Mouse (Mus musculus) MEL (cell line): ENCODE measurements around the gene Prkag3. TPM values are rescaled to one million over a fixed set of nuclear protein-coding genes. Genes with fewer than 3 reads are reported as not detected.

Experiments used
- DNase-seq: peaks from one replicate; pipeline ENCODE4 v3.0.0; 2011; ENCODE audit warnings: low read depth, low spot score
- H3K27ac ChIP-seq: 2 replicates; pipeline ENCODE4 v1.5.1; 2012; ENCODE audit warnings: low read depth, mild to moderate bottlenecking, control low read depth, low read length, moderate library complexity; ENCODE audit not compliant: control insufficient read depth
- H3K27me3 ChIP-seq, 2 experiments: fragments of 150-350 bp in 1 of 2; sonication (generic) in 1 of 2; 2 replicates each; pipeline ENCODE4 v1.6.1; 2012; ENCODE audit warnings: low read length in 2 of 2, mild to moderate bottlenecking in 2 of 2, improper control_type of control experiment in 1 of 2, moderate library complexity in 1 of 2; ENCODE audit not compliant: insufficient read depth in 2 of 2, control insufficient read depth in 1 of 2
- H3K36me3 ChIP-seq, 2 experiments: 2 replicates each; pipeline ENCODE4 v1.6.1; 2012 to 2014; ENCODE audit warnings: low read length in 2 of 2, improper control_type of control experiment in 1 of 2, inconsistent platforms in 1 of 2, mild to moderate bottlenecking in 1 of 2; ENCODE audit not compliant: insufficient read depth in 2 of 2, control insufficient read depth in 1 of 2
- H3K4me1 ChIP-seq, 2 experiments: fragments of 150-350 bp in 1 of 2; sonication (generic) in 1 of 2; 2 replicates each; pipeline ENCODE4 v1.6.1; 2012; ENCODE audit warnings: low read length in 2 of 2, improper control_type of control experiment in 1 of 2, mild to moderate bottlenecking in 1 of 2; ENCODE audit not compliant: insufficient read depth in 2 of 2, control insufficient read depth in 1 of 2
- H3K4me3 ChIP-seq, 2 experiments: fragments of 150-350 bp in 1 of 2; sonication (generic) in 1 of 2; 2 replicates each; pipeline ENCODE4 v1.5.1; 2012; ENCODE audit warnings: low read depth in 2 of 2, low read length in 2 of 2, mild to moderate bottlenecking in 2 of 2, moderate library complexity in 2 of 2, control low read depth in 1 of 2, improper control_type of control experiment in 1 of 2; ENCODE audit not compliant: control insufficient read depth in 1 of 2, insufficient read depth in 1 of 2
- H3K79me2 ChIP-seq: 2 replicates; pipeline ENCODE4 v1.6.1; 2012; ENCODE audit warnings: mild to moderate bottlenecking, low read length, moderate library complexity; ENCODE audit not compliant: control insufficient read depth, poor library complexity, insufficient read depth
- H3K9ac ChIP-seq: 2 replicates; pipeline ENCODE4 v1.6.1; 2012; ENCODE audit warnings: low read depth, mild to moderate bottlenecking, control low read depth, low read length, moderate library complexity; ENCODE audit not compliant: control insufficient read depth, poor library complexity, severe bottlenecking
- H3K9me3 ChIP-seq: fragments of 150-350 bp; sonication (generic); replicated peaks from 2 replicates; pipeline ENCODE4 v1.6.1; 2012; ENCODE audit warnings: mild to moderate bottlenecking, low read length, improper control_type of control experiment, moderate library complexity; ENCODE audit not compliant: insufficient read depth
- BHLHE40 ChIP-seq: IDR thresholded peaks from 2 replicates; pipeline ENCODE4 v1.6.1; 2012; ENCODE audit warnings: low read depth, mild to moderate bottlenecking, inconsistent platforms, low read length, improper control_type of control experiment, borderline replicate concordance
- CHD1 ChIP-seq: IDR thresholded peaks from 2 replicates; pipeline ENCODE4 v1.6.1; 2012; ENCODE audit warnings: low read depth, mild to moderate bottlenecking, inconsistent platforms, low read length, improper control_type of control experiment
- CHD2 ChIP-seq: IDR thresholded peaks from 2 replicates; pipeline ENCODE4 v1.6.1; 2011; ENCODE audit warnings: low read length, improper control_type of control experiment
- CTCF ChIP-seq, 3 experiments: IDR thresholded peaks in 2 of 3; conservative IDR thresholded peaks in 1 of 3; 2 replicates each; pipeline ENCODE4 v1.5.1; 2011 to 2012; ENCODE audit warnings: low read length in 3 of 3, low read depth in 2 of 3, mild to moderate bottlenecking in 2 of 3, improper control_type of control experiment in 1 of 3, inconsistent platforms in 1 of 3, mixed read lengths in 1 of 3, moderate library complexity in 1 of 3; ENCODE audit not compliant: control insufficient read depth in 1 of 3, insufficient read depth in 1 of 3, poor library complexity in 1 of 3, severe bottlenecking in 1 of 3
- E2F4 ChIP-seq: IDR thresholded peaks from 2 replicates; pipeline ENCODE4 v1.6.1; 2011; ENCODE audit warnings: low read depth, low read length, improper control_type of control experiment, borderline replicate concordance
- ELF1 ChIP-seq: IDR thresholded peaks from 2 replicates; pipeline ENCODE4 v1.6.1; 2014; ENCODE audit warnings: low read depth, mild to moderate bottlenecking, inconsistent platforms, low read length, improper control_type of control experiment, moderate library complexity
- EP300 ChIP-seq, 2 experiments: IDR thresholded peaks; 2 replicates each; pipeline ENCODE4 v1.6.1; 2011; ENCODE audit warnings: improper control_type of control experiment in 2 of 2, low read length in 2 of 2, low read depth in 1 of 2, mild to moderate bottlenecking in 1 of 2
- ETS1 ChIP-seq: IDR thresholded peaks from 2 replicates; pipeline ENCODE4 v1.6.1; 2012; ENCODE audit warnings: low read depth, mild to moderate bottlenecking, inconsistent platforms, low read length, improper control_type of control experiment, moderate library complexity
- GABPA ChIP-seq: IDR thresholded peaks from 2 replicates; pipeline ENCODE4 v1.6.1; 2012; ENCODE audit warnings: low read depth, mild to moderate bottlenecking, inconsistent platforms, low read length, improper control_type of control experiment, moderate library complexity
- GATA1 ChIP-seq: IDR thresholded peaks from 2 replicates; pipeline ENCODE4 v1.6.1; 2011; ENCODE audit warnings: low read depth, low read length, improper control_type of control experiment
- HCFC1 ChIP-seq: IDR thresholded peaks from 2 replicates; pipeline ENCODE4 v1.6.1; 2012; ENCODE audit warnings: low read depth, mild to moderate bottlenecking, inconsistent platforms, low read length, improper control_type of control experiment, moderate library complexity
- KAT2A ChIP-seq: conservative IDR thresholded peaks from 2 replicates; pipeline ENCODE4 v1.6.1; 2012; ENCODE audit warnings: low read depth, low read length, improper control_type of control experiment, inconsistent platforms
- MAFK ChIP-seq: IDR thresholded peaks from 2 replicates; pipeline ENCODE4 v1.6.1; 2011; ENCODE audit warnings: low read depth, mild to moderate bottlenecking, low read length, improper control_type of control experiment, borderline replicate concordance
- MAZ ChIP-seq: IDR thresholded peaks from 2 replicates; pipeline ENCODE4 v1.6.1; 2012; ENCODE audit warnings: low read depth, mild to moderate bottlenecking, inconsistent platforms, low read length, improper control_type of control experiment
- MEF2A ChIP-seq: IDR thresholded peaks from 2 replicates; pipeline ENCODE4 v1.6.1; 2014; ENCODE audit warnings: low read depth, mild to moderate bottlenecking, inconsistent platforms, low read length, improper control_type of control experiment; ENCODE audit not compliant: poor library complexity, insufficient replicate concordance, severe bottlenecking; ENCODE audit errors: extremely low read depth
- MXI1 ChIP-seq: IDR thresholded peaks from 2 replicates; pipeline ENCODE4 v1.6.1; 2011; ENCODE audit warnings: mild to moderate bottlenecking, low read depth, low read length, improper control_type of control experiment
- MYC ChIP-seq: IDR thresholded peaks from 2 replicates; pipeline ENCODE4 v1.6.1; 2011; ENCODE audit warnings: low read depth, mild to moderate bottlenecking, low read length, improper control_type of control experiment, moderate library complexity
- NRF1 ChIP-seq: IDR thresholded peaks from 2 replicates; pipeline ENCODE4 v1.6.1; 2014; ENCODE audit warnings: low read depth, mild to moderate bottlenecking, inconsistent platforms, low read length, improper control_type of control experiment, moderate library complexity; ENCODE audit not compliant: poor library complexity, insufficient read depth, severe bottlenecking
- POLR2A ChIP-seq, 2 experiments: IDR thresholded peaks; 2 replicates each; pipeline ENCODE4 v1.6.1; 2011 to 2012; ENCODE audit warnings: low read length in 2 of 2, mild to moderate bottlenecking in 2 of 2, control low read depth in 1 of 2, improper control_type of control experiment in 1 of 2, low read depth in 1 of 2, moderate library complexity in 1 of 2; ENCODE audit not compliant: control insufficient read depth in 1 of 2, insufficient read depth in 1 of 2, poor library complexity in 1 of 2
- POLR2AphosphoS2 ChIP-seq: IDR thresholded peaks from 2 replicates; pipeline ENCODE4 v1.6.1; 2011; ENCODE audit warnings: low read length, improper control_type of control experiment
- RAD21 ChIP-seq: IDR thresholded peaks from 2 replicates; pipeline ENCODE4 v1.6.1; 2011; ENCODE audit warnings: mild to moderate bottlenecking, low read depth, low read length, improper control_type of control experiment
- RCOR1 ChIP-seq: IDR thresholded peaks from 2 replicates; pipeline ENCODE4 v1.6.1; 2012; ENCODE audit warnings: low read depth, mild to moderate bottlenecking, inconsistent platforms, low read length, improper control_type of control experiment
- TAL1 ChIP-seq: IDR thresholded peaks from 2 replicates; pipeline ENCODE4 v1.6.1; 2012; ENCODE audit warnings: mild to moderate bottlenecking, inconsistent platforms, low read length, moderate library complexity, mixed read lengths
- TCF12 ChIP-seq: IDR thresholded peaks from 2 replicates; pipeline ENCODE4 v1.6.1; 2014; ENCODE audit warnings: low read depth, mild to moderate bottlenecking, inconsistent platforms, low read length, improper control_type of control experiment, moderate library complexity
- UBTF ChIP-seq: IDR thresholded peaks from 2 replicates; pipeline ENCODE4 v1.6.1; 2012; ENCODE audit warnings: low read depth, mild to moderate bottlenecking, inconsistent platforms, low read length, improper control_type of control experiment, moderate library complexity, borderline replicate concordance; ENCODE audit not compliant: insufficient read depth
- USF1 ChIP-seq: IDR thresholded peaks from 2 replicates; pipeline ENCODE4 v1.6.1; 2014; ENCODE audit warnings: low read depth, mild to moderate bottlenecking, inconsistent platforms, low read length, improper control_type of control experiment, moderate library complexity
- USF2 ChIP-seq, 2 experiments: IDR thresholded peaks; 2 replicates each; pipeline ENCODE4 v1.6.1; 2011 to 2012; ENCODE audit warnings: improper control_type of control experiment in 2 of 2, low read length in 2 of 2, borderline replicate concordance in 1 of 2, inconsistent platforms in 1 of 2, low read depth in 1 of 2, mild to moderate bottlenecking in 1 of 2; ENCODE audit not compliant: insufficient read depth in 1 of 2
- ZC3H11A ChIP-seq: IDR thresholded peaks from 2 replicates; pipeline ENCODE4 v1.6.1; 2012; ENCODE audit warnings: low read depth, mild to moderate bottlenecking, inconsistent platforms, low read length, improper control_type of control experiment
- ZKSCAN1 ChIP-seq: IDR thresholded peaks from 2 replicates; pipeline ENCODE4 v1.6.1; 2012; ENCODE audit warnings: low read depth, mild to moderate bottlenecking, inconsistent platforms, low read length, improper control_type of control experiment, moderate library complexity
- polyA plus RNA-seq, 2 experiments: library from polyadenylated mRNA; stranded (reverse) in 1 of 2; unstranded in 1 of 2; fragments of >175 nt in 1 of 2; fragments of >200 nt in 1 of 2; gene quantifications; 2 replicates each; pipeline versions ENCODE4 v1.2.1 to v1.2.4; 2012; ENCODE audit warnings: low replicate concordance in 2 of 2, low read depth in 1 of 2; ENCODE audit not compliant: insufficient read length in 2 of 2, insufficient read depth in 1 of 2, missing spikeins in 1 of 2
- total RNA-seq: library from RNA; depleted of rRNA; stranded (reverse); fragments of 300-350 nt; gene quantifications from 2 replicates; pipeline ENCODE4 v1.2.3, GENCODE M21; 2012

Prkag3 gene
- total and polyA plus RNA-seq, 3 experiments, result 0.03 TPM; not detected in 2

GRCm38 (mm10) chr1:74718113-74718512, 30.9 kb downstream of the Prkag3 start:
- Histone ChIP-seq H3K4me1 (peaks cover 0 to 12% of the 10 kb centered on the region in 2 experiments; a peak in 2 of 4 replicates), H3K79me2 (no peaks in the 10 kb centered on the region)
- TF ChIP-seq RAD21 (no peak), CHD1 (no peak), UBTF (no peak), POLR2AphosphoS2 (no peak), MYC (no peak), E2F4 (no peak), TCF12 (no peak), HCFC1 (no peak), USF2 (IDR thresholded peaks at IDR 0.05; ENCODE audit: borderline replicate concordance in 1 of 2, insufficient read depth in 1 of 2, low read depth in 1 of 2, low read length in 2 of 2) (no peak), TAL1 (no peak), NRF1 (no peak), ZC3H11A (no peak), MEF2A (no peak), MAFK (no peak), BHLHE40 (no peak), ZKSCAN1 (no peak), ELF1 (no peak), ETS1 (no peak), MAZ (no peak), MXI1 (no peak)
- TF ChIP-seq, all 39 proteins: peak for 0

GRCm38 (mm10) chr1:74715886-74716285, 33.1 kb downstream of the Prkag3 start:
- Histone ChIP-seq H3K79me2 (no peaks in the 10 kb centered on the region), H3K27me3 (peaks cover 0 to 2% of the 10 kb centered on the region in 2 experiments; a peak in 2 of 4 replicates), H3K4me3 (no peak overlapping the region), H3K36me3 (0 out of 4 replicates have a peak, but pooled peaks cover 0 to 3% of the 10 kb centered on the region in 2 experiments), H3K4me1 (peaks cover 0 to 16% of the 10 kb centered on the region in 2 experiments; a peak in 2 of 4 replicates), H3K9me3 (no peaks in the 10 kb centered on the region), H3K27ac (no peak overlapping the region), H3K9ac (no peak overlapping the region)
- DNase-seq, result no peak
- TF ChIP-seq TAL1 (no peak), RCOR1 (no peak), CTCF (IDR thresholded peaks at IDR 0.05 in 2 of 3, conservative IDR thresholded peaks at IDR 0.05 in 1 of 3; ENCODE audit: control insufficient read depth in 1 of 3, insufficient read depth in 1 of 3, low read depth in 2 of 3, low read length in 3 of 3, poor library complexity in 1 of 3, severe bottlenecking in 1 of 3) (no peak), EP300 (IDR thresholded peaks at IDR 0.05; ENCODE audit: low read depth in 1 of 2, low read length in 2 of 2) (no peak), CHD2 (no peak), ZKSCAN1 (no peak), POLR2A (IDR thresholded peaks at IDR 0.05; ENCODE audit: control insufficient read depth in 1 of 2, insufficient read depth in 1 of 2, low read depth in 1 of 2, low read length in 2 of 2, poor library complexity in 1 of 2) (no peak), USF1 (no peak), MXI1 (no peak), GABPA (no peak), GATA1 (no peak), ELF1 (no peak), MAZ (no peak), KAT2A (no peak)

More at GRCm38 (mm10) chr1:74718113-74718512, 30.9 kb downstream of the Prkag3 start:
- H3K36me3 ChIP-seq, result no peaks in the 10 kb centered on the region
- no peak overlapping the region for H3K27ac ChIP-seq
- H3K4me3 ChIP-seq, result no peak overlapping the region
- peaks cover 0 to 2% of the 10 kb centered on the region in 2 experiments; a peak in 2 of 4 replicates for H3K27me3 ChIP-seq
- H3K9ac ChIP-seq, result no peak overlapping the region
- no peak for DNase-seq
- no peaks in the 10 kb centered on the region for H3K9me3 ChIP-seq
